In genomic region chr10:99913001-99913845, GRCm38 (mm10) we compare ENCODE assay signal across 8 mouse cellular contexts.
DNase-seq lines count a peak whose midpoint lies in the region; ATAC-seq and TF ChIP-seq lines count a peak whose summit lies in the region.

No protein-coding gene starts in this region.

- no peaks in the 10 kb centered on the region for H3K9me3 ChIP-seq in hindbrain, embryonic 12.5 days (replicated peaks)
- H3K9me3 ChIP-seq in hindbrain, embryonic 11.5 days (ENCODE audit: control insufficient read depth, low read length) = no peaks in the 10 kb centered on the region
- H3K9me3 ChIP-seq in hindbrain, postnatal 0 days (ENCODE audit: low read length) = no peaks in the 10 kb centered on the region
- no peaks in the 10 kb centered on the region for H3K9me3 ChIP-seq in lung, postnatal 0 days (ENCODE audit: low read length)
- H3K9me3 ChIP-seq in forebrain, embryonic 14.5 days (replicated peaks; ENCODE audit: control insufficient read depth, low read length) = no peaks in the 10 kb centered on the region

- DNase-seq in hindbrain, embryonic 11.5 days (ENCODE audit: low spot score) = no peak
- no peak for DNase-seq in hindbrain, postnatal 0 days (ENCODE audit: low spot score)
- DNase-seq in lung, postnatal 0 days (ENCODE audit: low spot score) = peak; percentile 65
- no peak for DNase-seq in forebrain, embryonic 14.5 days (ENCODE audit: low spot score)
- no peak for DNase-seq in thymus, postnatal 10 days (ENCODE audit: low spot score in 2 of 2)
- no peak for DNase-seq in left cerebral cortex, postnatal 14 days (ENCODE audit: low spot score in 2 of 2)

- TF ChIP-seq POLR2A in bone marrow macrophage, adult 2 months (IDR thresholded peaks at IDR 0.05; ENCODE audit: borderline replicate concordance, low read depth, low read length) = no peak

- TF ChIP-seq CTCF in bone marrow macrophage, adult 2 months (IDR thresholded peaks at IDR 0.05; ENCODE audit: low read depth, low read length) = no peak
- TF ChIP-seq CTCF in hindbrain, postnatal 0 days (IDR thresholded peaks at IDR 0.05; ENCODE audit: low read depth) = no peak
- no peak for TF ChIP-seq CTCF in lung, postnatal 0 days (IDR thresholded peaks at IDR 0.05)

- no peaks in the 10 kb centered on the region for H3K4me1 ChIP-seq in hindbrain, embryonic 12.5 days
- no peaks in the 10 kb centered on the region for H3K4me1 ChIP-seq in hindbrain, embryonic 11.5 days (replicated peaks; ENCODE audit: control insufficient read depth, insufficient read depth, low read length)
- peaks cover 2% of the 10 kb centered on the region; the same call in 1 of the 2 replicates for H3K4me1 ChIP-seq in bone marrow macrophage, adult 2 months (ENCODE audit: control insufficient read depth, insufficient read depth, low read length)
- H3K4me1 ChIP-seq in hindbrain, postnatal 0 days (ENCODE audit: insufficient read depth, low read length) = no peaks in the 10 kb centered on the region
- H3K4me1 ChIP-seq in lung, postnatal 0 days (ENCODE audit: insufficient read depth, low read depth, low read length) = no peaks in the 10 kb centered on the region
- H3K4me1 ChIP-seq in forebrain, embryonic 14.5 days (ENCODE audit: control insufficient read depth, insufficient read depth, low read length) = 0 out of 2 replicates have a peak, but pooled peaks cover 4% of the 10 kb centered on the region

- no peak overlapping the region for H3K9ac ChIP-seq in hindbrain, embryonic 12.5 days
- no peak overlapping the region for H3K9ac ChIP-seq in hindbrain, embryonic 11.5 days (ENCODE audit: low read depth, low read length)
- H3K9ac ChIP-seq in hindbrain, postnatal 0 days (replicated peaks; ENCODE audit: low read length) = no peak overlapping the region
- H3K9ac ChIP-seq in lung, postnatal 0 days (replicated peaks; ENCODE audit: low read depth) = peak overlapping the region; percentile 51
- H3K9ac ChIP-seq in forebrain, embryonic 14.5 days (ENCODE audit: low read length) = no peak overlapping the region

- H3K27me3 ChIP-seq in hindbrain, embryonic 12.5 days = no peaks in the 10 kb centered on the region
- no peaks in the 10 kb centered on the region for H3K27me3 ChIP-seq in hindbrain, embryonic 11.5 days (ENCODE audit: control insufficient read depth, insufficient read depth, low read length)
- H3K27me3 ChIP-seq in hindbrain, postnatal 0 days (ENCODE audit: insufficient read depth, low read length) = no peaks in the 10 kb centered on the region
- H3K27me3 ChIP-seq in lung, postnatal 0 days (replicated peaks; ENCODE audit: insufficient read depth, low read length) = no peaks in the 10 kb centered on the region
- no peaks in the 10 kb centered on the region for H3K27me3 ChIP-seq in forebrain, embryonic 14.5 days (replicated peaks; ENCODE audit: control insufficient read depth, insufficient read depth, low read length)

- H3K27ac ChIP-seq in hindbrain, embryonic 12.5 days = no peak overlapping the region
- no peak overlapping the region for H3K27ac ChIP-seq in hindbrain, embryonic 11.5 days (ENCODE audit: low read depth, low read length)
- no peak overlapping the region for H3K27ac ChIP-seq in bone marrow macrophage, adult 2 months (ENCODE audit: insufficient read depth, low read depth, low read length)
- H3K27ac ChIP-seq in hindbrain, postnatal 0 days = no peak overlapping the region
- H3K27ac ChIP-seq in lung, postnatal 0 days (ENCODE audit: low read length) = peak overlapping the region; percentile 79
- H3K27ac ChIP-seq in forebrain, embryonic 14.5 days (ENCODE audit: low read depth, low read length) = no peak overlapping the region

- 77% methylated on average over 20 of the region's 20 CpGs for WGBS in hindbrain, embryonic 12.5 days
- 74% methylated on average over 20 of the region's 20 CpGs for WGBS in hindbrain, embryonic 11.5 days
- 76% methylated on average over 20 of the region's 20 CpGs for WGBS in hindbrain, postnatal 0 days
- WGBS in lung, postnatal 0 days = 3% methylated on average over 20 of the region's 20 CpGs
- WGBS in forebrain, embryonic 14.5 days = 78% methylated on average over 20 of the region's 20 CpGs

- TF ChIP-seq EP300 in lung, postnatal 0 days (IDR thresholded peaks at IDR 0.05) = no peak

- H3K4me2 ChIP-seq in hindbrain, embryonic 12.5 days (replicated peaks) = peak overlapping the region; percentile 7; the same call in 1 of the 2 replicates
- no peak overlapping the region for H3K4me2 ChIP-seq in hindbrain, embryonic 11.5 days (replicated peaks; ENCODE audit: low read depth, low read length)
- peak overlapping the region; percentile 2; the same call in 1 of the 2 replicates for H3K4me2 ChIP-seq in hindbrain, postnatal 0 days (ENCODE audit: low read depth, low read length)
- peak overlapping the region; percentile 58 for H3K4me2 ChIP-seq in lung, postnatal 0 days (replicated peaks; ENCODE audit: low read depth, low read length)
- no peak overlapping the region for H3K4me2 ChIP-seq in forebrain, embryonic 14.5 days (ENCODE audit: low read length)

- H3K36me3 ChIP-seq in hindbrain, embryonic 12.5 days = no peaks in the 10 kb centered on the region
- H3K36me3 ChIP-seq in hindbrain, embryonic 11.5 days (ENCODE audit: control insufficient read depth, insufficient read depth, low read length) = no peaks in the 10 kb centered on the region
- H3K36me3 ChIP-seq in hindbrain, postnatal 0 days (ENCODE audit: insufficient read depth, low read length) = no peaks in the 10 kb centered on the region
- H3K36me3 ChIP-seq in lung, postnatal 0 days (ENCODE audit: insufficient read depth, low read length) = no peaks in the 10 kb centered on the region
- no peaks in the 10 kb centered on the region for H3K36me3 ChIP-seq in forebrain, embryonic 14.5 days (ENCODE audit: control insufficient read depth, insufficient read depth, low read length)

- no peak overlapping the region for H3K4me3 ChIP-seq in hindbrain, embryonic 12.5 days
- no peak overlapping the region for H3K4me3 ChIP-seq in hindbrain, embryonic 11.5 days (ENCODE audit: low read depth, low read length)
- H3K4me3 ChIP-seq in bone marrow macrophage, adult 2 months (ENCODE audit: insufficient read depth, low read length) = peak overlapping the region; percentile 74
- no peak overlapping the region for H3K4me3 ChIP-seq in hindbrain, postnatal 0 days (ENCODE audit: low read length)
- H3K4me3 ChIP-seq in lung, postnatal 0 days (ENCODE audit: low read depth, low read length) = peak overlapping the region; percentile 54
- no peak overlapping the region for H3K4me3 ChIP-seq in forebrain, embryonic 14.5 days (ENCODE audit: low read depth, low read length)

- no peak for ATAC-seq in hindbrain, embryonic 12.5 days (ENCODE audit: low FRiP score)
- no peak for ATAC-seq in hindbrain, embryonic 11.5 days (ENCODE audit: low FRiP score)
- ATAC-seq in hindbrain, postnatal 0 days = no peak
- peak; percentile 50 for ATAC-seq in lung, postnatal 0 days
- no peak for ATAC-seq in forebrain, embryonic 14.5 days

- intact Hi-C loops in left cerebral cortex, postnatal 14 days (cut with DNase I) = no loop called here

Comparison
In these comparisons a context has a peak if more than half of its experiments do, and no peak if none do; other contexts are left out.
1. H3K4me2 ChIP-seq: peak in hindbrain, embryonic 12.5 days (single experiment), hindbrain, postnatal 0 days (single experiment) and lung, postnatal 0 days (single experiment); none in hindbrain, embryonic 11.5 days (single experiment) and forebrain, embryonic 14.5 days (single experiment).
2. H3K4me3 ChIP-seq: peak in bone marrow macrophage, adult 2 months (single experiment) and lung, postnatal 0 days (single experiment); none in hindbrain, embryonic 12.5 days (single experiment), hindbrain, embryonic 11.5 days (single experiment), hindbrain, postnatal 0 days (single experiment) and forebrain, embryonic 14.5 days (single experiment).